Mouse (Mus musculus) left cerebral cortex, postnatal 4 days (tissue): ENCODE results near the gene Mef2a. TPM values are rescaled to one million over a fixed set of nuclear protein-coding genes. Genes with fewer than 3 reads are reported as not detected.

Experiments used
- DNase-seq: peaks from one replicate; pipeline ENCODE4 v3.0.0-alpha.2; 2022
- intact Hi-C: fragments of 180-260 bp; cut with DNase I; formaldehyde crosslinking; loops from one replicate; pipeline ENCODE4 v1.15.1; 2025
- total RNA-seq, 2 experiments: library from RNA; stranded (reverse); gene quantifications; 2 replicates each; pipeline ENCODE4 v1.2.3; 2021

Mef2a gene
- total RNA-seq, 2 experiments from 2014 or later = 115 to 119 TPM

DNA sequence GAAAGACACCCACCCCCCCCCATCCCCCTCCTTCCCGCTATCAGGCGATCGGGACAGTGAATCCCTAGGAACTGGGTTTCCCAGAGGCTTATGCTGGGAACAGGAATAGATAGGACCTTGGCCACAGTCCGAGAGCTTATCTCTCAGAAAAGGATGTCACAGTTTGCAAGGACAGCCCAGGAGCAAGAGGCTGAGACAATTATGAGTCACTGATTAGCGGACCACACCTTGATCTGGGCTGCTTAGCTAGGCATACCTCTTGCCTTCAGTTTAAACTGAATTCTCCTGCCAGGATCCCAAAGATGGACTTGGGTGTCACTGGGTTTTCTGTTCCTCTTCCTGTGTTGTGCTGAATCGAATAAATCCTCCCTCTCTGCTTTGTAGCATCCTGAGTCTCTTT is 156.3 kb downstream of the Mef2a start:
- intact Hi-C loops = no loop called here
- DNase-seq = no peak

DNA sequence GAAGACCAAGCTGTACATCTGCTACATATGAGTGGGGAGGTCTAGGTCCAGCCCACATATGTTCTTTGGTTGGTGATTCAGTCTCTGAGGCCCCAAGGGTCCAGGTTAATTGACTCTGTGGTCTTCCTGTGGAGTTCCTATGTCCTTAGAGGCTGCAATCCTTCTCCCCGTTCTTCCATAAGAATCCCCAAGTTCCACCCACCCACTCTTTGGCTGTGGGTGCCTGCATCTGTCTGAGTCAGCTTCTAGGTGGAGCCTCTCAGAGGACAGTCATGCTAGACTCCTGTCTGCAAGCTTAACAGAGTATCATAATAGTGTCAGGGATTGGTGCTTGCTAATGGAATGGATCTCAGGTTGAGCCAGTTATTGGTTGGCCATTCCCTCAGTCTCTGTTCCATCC is 159.1 kb downstream of the Mef2a start:
- intact Hi-C loops = no loop called here
- no peak for DNase-seq

DNA sequence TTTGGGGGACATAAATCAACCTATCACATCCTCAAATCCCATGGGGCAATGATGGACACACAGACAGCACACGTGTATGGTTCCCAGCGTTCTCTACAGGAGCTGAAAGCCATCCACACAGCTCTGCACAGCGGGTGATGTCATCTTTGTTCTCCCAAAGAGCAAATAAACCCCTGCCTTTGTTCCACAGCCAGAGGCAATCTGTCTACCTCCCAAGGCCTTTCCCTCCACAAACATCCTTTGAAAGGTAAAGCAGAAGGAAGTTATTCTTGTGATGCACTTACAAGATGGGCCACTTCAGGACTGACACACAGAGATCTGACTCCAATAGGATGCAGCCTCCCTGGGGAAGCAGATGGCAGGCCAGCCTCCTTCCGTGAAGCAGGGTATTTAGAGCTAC is 160.7 kb downstream of the Mef2a start:
- intact Hi-C loops = no loop called here

GRCm38 (mm10) chr7:67211341-67211740 is 161.3 kb downstream of the Mef2a start:
- no peak for DNase-seq
- intact Hi-C loops = no loop called here

More for the DNA sequence above, 160.7 kb downstream of the Mef2a start:
- no peak for DNase-seq

GRCm38 (mm10) chr7:67210004-67210833 is 162.4 kb downstream of the Mef2a start:
- DNase-seq = no peak
- intact Hi-C loops = no loop called here

- intact Hi-C loops = no loop called here
- DNase-seq = no peak
These were observed 164.3 kb downstream of the Mef2a start for GRCm38 (mm10) chr7:67208317-67208716.

GRCm38 (mm10) chr7:67207701-67208100 is 165.0 kb downstream of the Mef2a start:
- no peak for DNase-seq
- intact Hi-C loops = no loop called here

DNA sequence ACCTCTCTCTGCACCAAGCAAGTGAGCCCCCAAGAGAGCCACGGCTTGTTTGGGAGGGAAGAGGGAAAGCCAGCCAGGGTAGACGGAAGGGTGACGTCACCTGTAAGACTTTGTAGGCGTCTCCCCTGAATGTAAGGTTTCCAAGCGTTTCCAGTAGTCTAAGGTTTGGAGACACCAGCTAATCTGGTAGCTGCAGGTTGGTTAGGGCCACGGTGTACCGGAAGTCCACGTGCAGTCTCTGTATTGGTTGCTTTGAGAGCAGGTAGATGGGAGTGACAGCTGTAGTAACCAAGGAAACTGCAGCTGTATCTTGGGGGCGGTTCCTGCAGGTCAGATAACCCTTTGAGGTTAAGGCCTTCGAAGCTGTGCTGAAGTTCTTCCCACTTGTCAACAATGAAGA is 166.2 kb downstream of the Mef2a start:
- intact Hi-C loops = no loop called here
- DNase-seq = no peak

DNA sequence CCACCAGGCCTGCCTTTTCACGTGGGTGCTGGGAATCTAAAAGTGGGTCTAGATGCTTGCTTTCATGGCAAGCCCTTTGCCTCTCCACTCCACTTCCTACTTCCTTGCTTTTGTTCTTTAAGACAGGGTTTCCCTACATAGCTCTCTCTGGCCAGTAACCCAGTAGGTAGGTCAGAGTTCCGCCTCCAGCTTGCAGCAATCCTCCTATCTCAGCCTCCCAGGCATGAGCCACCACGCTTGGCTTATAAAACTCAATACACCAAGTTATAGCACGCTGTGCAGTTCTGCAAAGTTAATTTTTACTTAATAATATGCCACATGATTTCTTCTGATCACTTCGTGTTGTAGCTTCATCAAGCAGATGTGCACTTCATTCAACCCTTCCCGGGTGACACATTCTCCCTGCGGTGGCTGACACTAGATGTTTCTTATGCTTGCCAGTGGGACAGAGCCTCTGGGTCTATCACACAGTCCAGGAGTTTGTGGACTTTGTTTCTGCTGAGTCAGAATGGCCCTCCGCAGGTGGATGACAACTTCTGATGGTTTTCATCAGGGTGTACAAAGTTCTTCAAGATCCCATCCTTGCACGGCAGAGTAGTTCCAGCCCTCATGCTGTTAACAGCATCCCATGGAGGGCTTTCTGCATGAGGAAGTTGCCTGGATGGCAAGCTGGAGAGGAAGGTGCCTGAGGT is 166.8 kb downstream of the Mef2a start:
- intact Hi-C loops = no loop called here
- DNase-seq = no peak

DNA sequence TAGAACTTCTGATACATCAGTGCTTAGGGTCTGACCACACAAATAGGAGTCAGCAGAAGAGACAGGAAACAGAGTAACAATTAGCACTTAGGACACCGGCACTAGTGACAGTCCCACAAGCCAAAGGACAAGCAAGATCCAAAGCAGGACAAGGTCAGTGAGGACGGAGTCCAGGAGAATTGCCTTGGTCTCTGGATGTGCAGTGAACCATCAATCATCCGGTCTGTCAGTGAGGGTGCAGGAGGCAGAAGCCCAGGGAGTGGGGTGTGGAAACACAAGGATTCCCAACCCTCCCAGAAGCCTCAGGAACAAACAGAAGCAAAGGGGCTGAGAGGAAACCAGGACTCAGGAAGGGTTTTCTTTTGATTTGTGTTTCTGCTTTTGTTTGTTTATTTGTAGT is 169.0 kb downstream of the Mef2a start:
- DNase-seq = no peak
- intact Hi-C loops = no loop called here

DNA sequence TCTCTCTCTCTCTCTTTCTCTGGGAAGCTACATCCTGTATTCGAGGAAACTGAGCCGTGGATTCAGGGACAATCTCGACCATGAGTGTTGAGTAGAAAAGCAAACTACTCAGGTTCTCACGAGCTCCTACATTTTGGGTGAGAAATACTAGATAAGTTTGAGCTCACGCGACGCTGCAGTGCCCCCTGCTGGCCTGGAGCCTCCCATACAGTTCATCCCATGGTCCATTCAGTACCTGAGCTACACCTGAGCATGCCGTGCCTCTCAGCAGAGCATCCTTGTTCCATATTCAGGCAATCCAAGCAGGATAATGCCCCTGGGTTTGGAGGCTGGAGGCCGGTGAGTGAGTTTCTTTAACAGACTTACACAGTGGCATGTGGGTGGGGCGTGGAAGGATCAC is 173.2 kb downstream of the Mef2a start:
- intact Hi-C loops = loop anchor here (5.0 kb wide), 1 partner anchor 357 kb away; no protein-coding TSS in a partner anchor

DNA sequence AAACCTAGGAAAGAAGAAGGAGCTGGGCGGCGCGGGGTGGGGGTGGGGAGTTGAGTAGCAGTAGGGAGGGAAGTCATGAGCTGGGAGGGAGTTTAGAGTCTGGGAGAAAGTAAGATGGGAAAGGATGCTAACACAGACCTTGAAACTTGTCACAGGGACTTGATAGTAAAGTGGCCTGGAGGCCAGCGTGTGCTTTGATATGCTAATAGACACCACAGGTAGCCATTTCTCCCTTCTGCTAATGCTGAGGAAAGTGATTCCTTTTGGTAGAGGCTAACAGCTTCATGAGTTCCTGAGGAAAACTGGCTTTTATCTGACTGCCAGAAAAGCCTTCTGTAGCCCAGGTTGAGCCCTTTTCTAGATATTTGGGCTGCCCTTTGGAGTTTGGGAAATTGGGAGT is 188.9 kb downstream of the Mef2a start:
- no peak for DNase-seq
- intact Hi-C loops = no loop called here

More for the DNA sequence above, 173.2 kb downstream of the Mef2a start:
- peak; percentile 68 for DNase-seq

Other genes with a start within 250 kb of the Mef2a start
- 10 to 100 TPM; 32.5 to 35.4 TPM for gene Lysmd4, start 150.3 kb downstream of the Mef2a start, total RNA-seq